Mouse (Mus musculus) left cerebral cortex, postnatal 25 days (tissue): ENCODE data around the gene Bptf. TPM values are rescaled to one million over a fixed set of nuclear protein-coding genes. Genes with fewer than 3 reads are reported as not detected.
"Not testable (repeated sequence)": the region's sequence is repeated elsewhere in the genome, so short reads cannot be mapped to it uniquely, and the experiment has no call there.

Experiments
- DNase-seq, 2 experiments: peaks; one replicate each; pipeline ENCODE4 v3.0.0; 2022; ENCODE audit warnings: low spot score in 2 of 2, mixed read lengths in 1 of 2
- intact Hi-C: fragments of 180-260 bp; cut with DNase I; formaldehyde crosslinking; loops from one replicate; pipeline ENCODE4 v1.15.1; 2025
- total RNA-seq, 2 experiments: library from RNA; stranded (reverse); gene quantifications; 2 replicates each; pipeline ENCODE4 v1.2.3; 2021

The Bptf gene
- 10 to 100 TPM; 59.9 to 60.6 TPM for total RNA-seq

DNA sequence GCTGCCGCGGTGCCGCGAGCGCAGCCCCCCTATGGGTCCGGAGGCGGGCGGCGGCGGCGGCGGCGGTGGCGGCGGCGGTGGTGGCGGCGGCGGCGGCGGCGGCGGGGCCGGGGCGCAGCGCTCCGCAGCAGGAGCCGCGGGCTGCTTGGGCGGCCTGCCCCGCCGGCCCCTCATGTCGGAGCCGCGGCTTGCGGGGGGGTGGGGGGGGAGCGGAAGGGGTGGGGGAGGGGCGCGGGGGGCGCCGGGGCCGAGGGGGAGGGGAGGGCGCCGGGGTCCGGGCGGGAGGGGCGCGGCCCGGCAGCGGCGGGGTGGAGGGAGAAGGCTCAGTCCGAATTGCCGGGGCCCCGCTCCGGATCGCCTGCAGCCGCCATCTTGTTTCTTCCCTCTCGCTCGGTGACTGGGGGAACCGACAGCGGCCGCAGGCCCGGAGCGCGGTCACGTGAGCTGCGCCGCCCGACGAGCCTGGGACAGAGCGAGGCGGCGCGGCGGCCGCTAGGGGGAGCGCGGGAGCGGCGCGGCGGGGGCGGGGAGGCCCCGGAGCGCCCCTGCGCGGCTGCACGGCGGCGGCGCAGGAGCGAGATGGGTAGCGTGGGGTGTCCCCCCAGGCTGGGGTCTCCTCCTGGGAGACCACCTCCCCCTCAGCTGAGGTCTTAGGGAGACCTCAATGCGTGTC, at the start of gene Bptf:
Gene Bptf (minus strand): TSS at position 379 of the 673 bp plus-strand sequence.
- intact Hi-C loops: loop anchor here (2.0 kb wide), 1 partner anchor 29 kb away; no protein-coding TSS in a partner anchor
- DNase-seq: peak; percentile 90

DNA sequence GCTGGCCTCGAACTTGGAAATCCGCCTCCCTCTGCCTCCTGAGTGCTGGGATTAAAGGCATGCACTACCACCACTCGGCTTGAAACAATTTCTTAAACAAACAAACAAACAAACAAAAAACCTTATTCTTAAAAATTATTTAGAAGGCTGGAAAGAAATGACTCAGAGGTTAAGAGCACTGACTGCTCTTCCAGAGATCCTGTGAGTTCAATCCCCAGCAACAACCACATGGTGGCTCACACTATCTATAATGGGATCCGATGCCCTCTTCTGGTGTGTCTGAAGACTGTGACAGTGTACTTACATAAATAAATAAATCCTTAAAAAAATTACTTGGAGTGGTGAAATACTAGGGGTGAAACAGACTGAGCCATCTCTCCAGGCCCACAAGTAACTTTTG, 29.3 kb upstream of the Bptf start:
- no peak for DNase-seq
- intact Hi-C loops: no loop called here

DNA sequence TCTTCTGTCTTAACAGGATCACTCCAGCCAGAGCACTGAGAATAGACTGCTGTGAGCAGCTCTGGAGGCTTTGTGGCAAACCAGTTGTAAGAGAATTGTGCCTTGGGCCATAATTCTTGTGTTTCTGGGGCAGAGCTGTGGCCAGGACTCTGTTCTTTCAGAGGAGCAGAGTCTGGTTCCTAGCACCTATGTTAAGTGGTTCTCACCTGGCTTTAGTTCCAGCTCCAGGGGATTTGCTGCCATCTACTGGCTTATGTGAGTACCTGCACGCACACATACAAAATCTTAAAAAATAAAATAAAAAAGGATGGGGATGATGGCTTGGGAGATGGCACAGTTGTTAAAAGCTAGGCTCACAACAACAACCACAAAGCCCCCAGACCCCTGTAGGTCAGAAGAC, 27.1 kb upstream of the Bptf start:
- no peak for DNase-seq

GRCm38 (mm10) chr11:107156977-107157642, 25.2 kb upstream of the Bptf start:
- intact Hi-C loops: no loop called here

More for the DNA sequence above, 27.1 kb upstream of the Bptf start:
- intact Hi-C loops: no loop called here

GRCm38 (mm10) chr11:107155292-107155691, 23.4 kb upstream of the Bptf start:
- intact Hi-C loops: no loop called here
- no peak for DNase-seq

More at GRCm38 (mm10) chr11:107156977-107157642, 25.2 kb upstream of the Bptf start:
- no peak for DNase-seq

- intact Hi-C loops: no loop called here
- DNase-seq: no peak
These were observed 22.5 kb upstream of the Bptf start for GRCm38 (mm10) chr11:107154431-107154830.

- intact Hi-C loops: no loop called here
- DNase-seq: no peak
These were observed 21.7 kb upstream of the Bptf start for GRCm38 (mm10) chr11:107153645-107154044.

DNA sequence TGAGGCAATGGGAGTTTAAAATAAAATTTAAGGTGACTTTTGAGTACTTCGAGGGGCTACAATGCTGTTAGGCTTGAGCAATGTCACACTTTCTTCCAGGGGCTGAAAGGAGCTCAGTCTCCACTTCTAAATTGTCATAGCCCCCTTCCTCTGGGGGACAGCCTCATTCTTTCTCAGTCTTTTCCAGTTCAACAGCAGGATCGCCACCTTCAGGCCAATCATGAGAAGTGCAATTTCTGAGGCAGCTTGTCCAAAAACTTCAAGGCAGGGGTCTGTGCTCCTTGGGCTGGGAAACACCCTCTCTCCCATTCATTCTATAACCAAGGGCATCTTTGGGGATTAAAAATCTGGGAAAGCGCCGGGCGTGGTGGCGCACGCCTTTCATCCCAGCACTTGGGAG, 19.9 kb upstream of the Bptf start:
- intact Hi-C loops: no loop called here
- no peak for DNase-seq

GRCm38 (mm10) chr11:107143956-107144355, 12.0 kb upstream of the Bptf start:
- DNase-seq, intact Hi-C loops: not testable (repeated sequence)

DNA sequence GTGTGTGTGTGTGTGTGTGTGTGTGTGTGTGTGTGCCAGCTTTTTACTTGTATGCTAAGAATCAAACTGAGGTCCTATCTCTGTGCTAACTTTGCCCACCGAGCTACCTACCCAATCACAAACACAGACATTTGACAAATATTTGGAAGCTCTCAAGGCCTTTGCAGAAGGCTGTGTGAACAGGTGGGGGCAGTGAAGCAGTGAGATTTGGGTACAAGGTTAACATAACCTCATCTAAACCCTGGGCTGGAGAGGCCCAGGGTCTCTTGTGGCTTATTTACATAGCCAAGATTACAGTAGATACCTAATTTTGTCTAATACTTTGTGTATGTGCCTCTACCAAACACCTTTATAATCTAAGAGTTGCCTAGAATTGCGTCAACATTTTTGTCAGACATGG, 10.5 kb upstream of the Bptf start:
- DNase-seq: no peak
- intact Hi-C loops: no loop called here

- intact Hi-C loops: no loop called here
- DNase-seq: no peak
These were observed 8.8 kb upstream of the Bptf start for GRCm38 (mm10) chr11:107140756-107141155.

DNA sequence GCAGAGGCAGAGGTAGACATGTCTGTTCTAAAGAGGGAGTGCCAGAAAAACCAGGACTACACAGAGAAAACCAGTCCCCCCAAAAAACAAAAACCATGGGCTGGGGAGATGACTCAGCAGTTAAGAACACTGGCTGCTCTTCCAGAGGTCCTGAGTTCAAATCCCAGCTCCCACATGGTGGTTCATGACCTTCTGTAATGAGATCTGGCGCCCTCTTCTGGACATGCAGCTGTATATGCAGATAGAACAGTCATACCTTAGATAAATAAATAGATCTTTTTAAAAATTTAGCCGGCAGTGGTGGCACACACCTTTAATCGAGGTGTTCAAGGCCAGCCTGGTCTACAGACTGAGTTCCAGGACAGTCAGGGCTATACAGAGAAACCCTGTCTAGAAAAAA, 6.7 kb upstream of the Bptf start:
- intact Hi-C loops: no loop called here
- no peak for DNase-seq

DNA sequence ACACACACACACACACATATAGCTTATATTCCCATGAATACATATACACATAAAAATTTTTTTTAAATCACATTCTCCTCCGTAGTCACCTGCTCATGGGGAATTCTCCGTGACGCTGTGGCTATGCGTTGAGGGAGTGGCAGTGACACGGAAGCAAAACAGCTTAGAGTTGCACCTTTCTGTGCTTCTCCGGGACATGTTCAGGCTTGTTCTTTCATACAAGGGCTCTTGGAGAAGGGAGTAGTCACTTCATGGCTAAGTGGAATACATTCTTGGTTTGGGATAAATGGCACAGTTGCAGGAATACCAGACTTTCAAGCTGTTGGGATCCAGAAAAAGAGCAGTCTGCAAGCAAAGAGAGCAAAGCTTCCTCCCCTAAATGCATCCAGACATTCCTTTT, 5.7 kb upstream of the Bptf start:
- DNase-seq: no peak
- intact Hi-C loops: no loop called here

DNA sequence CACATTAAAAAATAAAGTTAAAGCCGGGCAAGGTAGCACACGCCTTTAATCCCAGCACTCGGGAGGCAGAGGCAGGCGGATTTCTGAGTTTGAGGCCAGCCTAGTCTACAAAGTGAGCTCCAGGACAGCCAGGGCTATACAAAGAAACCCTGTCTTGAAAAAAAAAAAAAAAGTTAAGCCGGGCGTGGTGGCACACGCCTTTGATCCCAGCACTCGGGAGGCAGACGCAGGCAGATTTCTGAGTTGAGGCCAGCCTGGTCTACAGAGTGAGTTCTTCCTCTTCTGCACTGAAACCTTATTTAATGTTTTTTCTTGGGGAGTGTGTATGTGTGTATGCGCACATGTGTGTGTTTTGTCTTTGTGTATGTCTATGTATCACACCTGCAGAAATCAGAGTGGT, 4.5 kb upstream of the Bptf start:
- intact Hi-C loops, DNase-seq: not testable (repeated sequence)

GRCm38 (mm10) chr11:107135741-107136140, 3.8 kb upstream of the Bptf start:
- intact Hi-C loops: no loop called here
- DNase-seq: no peak

DNA sequence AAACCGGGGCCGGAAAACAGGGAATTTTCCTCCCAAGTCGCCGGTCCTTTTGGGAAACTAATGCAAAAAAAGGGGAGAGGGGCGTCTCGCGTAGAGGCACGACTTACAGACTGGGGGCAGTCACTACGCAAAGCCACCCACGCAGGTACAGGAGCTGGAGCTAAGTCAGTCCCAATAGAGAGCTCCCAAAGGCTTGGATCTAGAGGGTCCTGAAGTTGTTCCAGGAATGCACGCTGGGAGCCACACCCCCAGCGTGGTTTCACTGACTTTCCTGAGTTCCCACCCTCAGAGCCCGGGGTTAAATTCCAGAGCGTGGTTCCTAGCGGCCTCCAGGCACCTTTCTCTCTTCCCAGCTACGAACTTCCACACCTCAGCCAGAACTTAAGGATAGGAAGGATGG, 499 bp upstream of the Bptf start:
- intact Hi-C loops: no loop called here
- DNase-seq: no peak

GRCm38 (mm10) chr11:107130879-107131748, 813 bp downstream of the Bptf start:
- intact Hi-C loops: loop anchor here (2.0 kb wide), 1 partner anchor 28 kb away; no protein-coding TSS in a partner anchor
- peak; percentile 42 to 57 for DNase-seq

- DNase-seq: no peak
- intact Hi-C loops: loop anchor here (2.0 kb wide), 1 partner anchor 28 kb away; no protein-coding TSS in a partner anchor
These were observed 1.6 kb downstream of the Bptf start for GRCm38 (mm10) chr11:107130221-107130788.

GRCm38 (mm10) chr11:107129641-107130040, 2.3 kb downstream of the Bptf start:
- no peak for DNase-seq
- intact Hi-C loops: loop anchor here (2.0 kb wide), 1 partner anchor 27 kb away; no protein-coding TSS in a partner anchor

DNA sequence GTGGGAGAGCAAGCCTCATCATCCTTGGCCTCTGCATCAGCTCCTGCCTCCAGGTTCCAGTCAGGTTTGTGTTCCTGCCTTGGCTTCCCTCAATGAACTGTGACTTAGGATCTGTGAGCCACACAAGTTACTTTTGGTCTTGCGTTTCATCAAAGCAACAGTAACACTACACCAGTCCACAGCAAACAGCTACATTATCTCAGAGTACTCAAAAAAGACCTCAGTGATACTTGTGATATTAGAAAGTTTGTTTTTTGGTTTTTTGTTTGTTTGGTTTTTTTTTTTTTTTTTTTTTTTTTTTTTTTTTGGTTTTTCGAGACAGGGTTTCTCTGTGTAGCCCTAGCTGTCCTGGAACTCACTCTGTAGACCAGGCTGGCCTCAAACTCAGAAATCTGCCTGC, 5.2 kb downstream of the Bptf start:
- intact Hi-C loops: not testable (repeated sequence)

More for the DNA sequence above, 5.2 kb downstream of the Bptf start:
- DNase-seq: not testable (repeated sequence)
